Mouse (Mus musculus): Measurements from ENCODE around the gene Homer1.

The Homer1 gene

DNA sequence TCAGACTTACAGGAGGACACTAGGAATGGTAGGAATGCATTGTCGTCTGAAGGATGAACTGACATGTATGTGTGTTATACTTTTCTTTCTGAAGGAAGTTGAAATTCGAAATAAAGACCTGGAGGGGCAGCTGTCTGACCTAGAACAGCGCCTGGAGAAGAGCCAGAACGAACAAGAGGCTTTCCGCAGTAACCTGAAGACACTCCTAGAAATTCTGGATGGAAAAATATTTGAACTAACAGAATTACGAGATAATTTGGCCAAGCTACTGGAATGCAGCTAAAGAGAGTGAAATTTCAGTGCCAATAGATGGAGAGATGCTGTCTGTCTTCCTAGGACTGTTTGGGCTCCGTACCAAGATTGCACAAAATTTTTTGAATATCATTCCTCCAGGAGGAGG is 102.5 kb downstream of the Homer1 start:
- DNase-seq (ENCODE audit: low spot score in 2 of 2): no peak

- no peak for DNase-seq (ENCODE audit: low spot score in 2 of 2)
Observed at GRCm38 (mm10) chr13:93406855-93407254, 107.4 kb downstream of the Homer1 start.

DNA sequence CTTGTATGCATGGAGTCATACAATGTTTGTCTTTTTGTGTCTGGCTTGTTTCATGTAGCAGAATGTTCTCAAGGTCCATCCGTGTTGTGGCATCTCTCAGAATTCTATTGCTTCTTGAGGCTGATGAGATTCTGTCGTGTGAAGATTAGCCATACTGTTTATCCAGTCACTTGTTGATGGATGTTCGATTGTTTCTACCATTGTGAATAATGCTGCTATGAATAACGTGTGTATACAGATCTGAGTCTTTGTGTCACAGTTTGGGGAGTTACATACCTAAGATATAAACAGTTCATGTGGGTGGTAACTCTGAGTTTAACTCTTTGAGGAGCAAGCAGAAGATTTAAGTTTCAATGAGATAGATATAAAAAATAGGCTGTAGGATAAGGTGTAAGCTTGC is 110.9 kb downstream of the Homer1 start:
- DNase-seq (ENCODE audit: low spot score in 2 of 2): no peak

- no peak for DNase-seq (ENCODE audit: low spot score in 2 of 2)
Observed at GRCm38 (mm10) chr13:93415055-93415454, 115.6 kb downstream of the Homer1 start.

DNA sequence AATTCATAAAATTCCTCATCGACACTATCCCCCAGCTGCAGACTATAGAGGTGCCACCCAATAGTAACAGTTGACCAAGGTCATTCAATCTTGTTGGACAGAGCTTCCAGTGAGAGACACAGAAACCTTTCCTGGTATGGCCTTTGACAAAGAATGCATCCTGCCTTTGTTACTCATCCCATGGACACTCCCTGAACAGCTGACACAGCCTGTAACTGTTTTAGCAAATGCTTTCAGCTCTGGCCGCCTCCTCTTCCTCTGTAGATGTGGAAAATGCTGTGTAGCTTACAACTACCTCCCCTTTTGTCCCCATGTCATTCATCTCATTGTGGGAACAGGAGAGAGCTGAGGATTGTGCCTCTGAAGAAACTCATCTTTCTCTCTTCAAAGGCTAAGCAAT is 118.9 kb downstream of the Homer1 start:
- DNase-seq (ENCODE audit: low spot score in 2 of 2): no peak

- DNase-seq (ENCODE audit: low spot score in 2 of 2): no peak
Observed at GRCm38 (mm10) chr13:93419779-93420178, 120.3 kb downstream of the Homer1 start.

GRCm38 (mm10) chr13:93423224-93423623 is 123.8 kb downstream of the Homer1 start:
- DNase-seq (ENCODE audit: low spot score in 2 of 2): no peak

DNA sequence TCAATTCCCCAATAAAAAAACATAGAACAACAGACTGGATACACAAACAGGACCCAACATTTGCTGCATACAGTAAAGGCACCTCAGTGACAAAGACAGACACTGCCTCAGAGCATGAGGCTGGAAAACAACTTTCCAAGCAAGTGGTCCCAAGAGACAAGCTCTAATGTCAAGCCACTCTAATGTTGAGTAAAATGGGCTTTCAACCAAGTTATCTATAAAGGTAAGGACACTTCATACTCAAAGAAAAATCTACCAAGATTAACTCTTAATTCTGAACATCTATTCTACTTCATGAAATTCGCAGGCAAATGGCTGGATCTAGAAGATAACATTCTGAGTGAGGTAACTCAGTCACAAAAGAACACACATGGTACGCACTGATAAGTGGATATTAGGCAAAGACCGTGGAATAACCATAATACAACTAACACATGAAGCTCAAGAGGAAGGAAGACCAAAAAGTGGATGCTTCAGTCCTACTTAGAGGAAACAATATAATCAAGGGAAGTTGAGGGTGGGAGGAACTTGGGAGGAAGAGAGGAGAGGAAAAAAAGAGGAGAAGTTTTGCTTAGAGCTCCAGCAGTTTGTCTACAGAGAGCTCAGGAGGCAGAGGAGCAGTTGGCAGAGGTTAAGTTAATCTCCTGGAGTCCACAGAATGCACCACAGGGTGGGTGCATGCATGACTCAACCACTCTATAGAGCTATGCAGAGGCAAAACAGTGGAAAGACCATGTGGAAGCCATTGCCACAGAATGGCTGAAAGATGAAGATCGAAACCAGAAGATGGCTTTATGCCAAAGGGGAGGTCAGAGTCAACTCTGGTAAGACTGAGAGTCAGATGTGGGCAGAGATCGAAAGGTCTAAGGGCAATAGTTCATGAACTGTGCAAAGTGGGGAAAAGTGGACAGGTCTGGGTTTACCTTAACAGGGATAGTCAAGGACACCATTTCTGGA is 128.8 kb downstream of the Homer1 start:
- no peak for DNase-seq (ENCODE audit: low spot score in 2 of 2)

DNA sequence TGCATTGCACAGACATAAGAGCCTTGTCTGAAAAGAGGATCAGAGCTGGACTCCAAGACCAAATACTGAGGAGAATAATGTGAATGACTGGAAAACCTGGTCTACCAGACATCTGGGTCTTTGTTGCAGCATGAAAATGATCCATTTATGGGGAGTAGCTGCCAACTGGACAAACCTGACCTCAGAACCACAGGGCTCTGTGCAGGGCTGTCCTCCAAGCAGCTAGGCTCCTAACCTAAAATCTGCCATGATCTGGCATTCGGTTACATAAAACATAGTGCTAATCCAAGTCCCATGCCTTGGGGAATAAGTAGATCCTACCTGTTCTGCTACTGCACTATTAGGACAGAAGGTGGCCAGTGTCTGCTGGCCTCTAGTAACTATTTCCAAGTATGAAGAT is 129.8 kb downstream of the Homer1 start:
- DNase-seq (ENCODE audit: low spot score in 2 of 2): no peak

- DNase-seq (ENCODE audit: low spot score in 2 of 2): no peak
Observed at GRCm38 (mm10) chr13:93440167-93440566, 140.7 kb downstream of the Homer1 start.

GRCm38 (mm10) chr13:93453275-93453674 is 153.8 kb downstream of the Homer1 start:
- no peak for DNase-seq (ENCODE audit: low spot score in 2 of 2)
